Mouse (Mus musculus) lung, postnatal 0 days (tissue): ENCODE results near the gene Tex12. TPM values are rescaled to one million over a fixed set of nuclear protein-coding genes. Genes with fewer than 3 reads are reported as not detected.
A peak's percentile ranks its signal among the peaks of the same experiment; 100 is the strongest.

Experiments used
- ATAC-seq: fragments of 200-750 bp; cut with Nextera tagmentation; 2 replicates; pipeline ENCODE4 v1.8.0; 2017; ENCODE audit warnings: moderate library complexity
- DNase-seq: peaks from one replicate; pipeline ENCODE4 v3.0.0-alpha.2; 2016; ENCODE audit warnings: low spot score
- H3K27ac ChIP-seq: fragments of 300-500 bp; sonication (generic); 2 replicates; pipeline ENCODE4 v1.5.1; 2014; ENCODE audit warnings: antibody characterized with exemption, mild to moderate bottlenecking, low read length, mixed read lengths
- H3K27me3 ChIP-seq: fragments of 300-500 bp; sonication (generic); replicated peaks from 2 replicates; pipeline ENCODE4 v1.6.1; 2014; ENCODE audit warnings: low read length, mixed read lengths; ENCODE audit not compliant: insufficient read depth
- H3K36me3 ChIP-seq: fragments of 300-500 bp; sonication (generic); 2 replicates; pipeline ENCODE4 v1.6.1; 2014; ENCODE audit warnings: low read length, mixed read lengths; ENCODE audit not compliant: insufficient read depth
- H3K4me1 ChIP-seq: fragments of 300-500 bp; sonication (generic); 2 replicates; pipeline ENCODE4 v1.6.1; 2014; ENCODE audit warnings: antibody characterized with exemption, low read depth, low read length, mixed read lengths; ENCODE audit not compliant: insufficient read depth
- H3K4me2 ChIP-seq: fragments of 300-500 bp; sonication (generic); replicated peaks from 2 replicates; pipeline ENCODE4 v1.6.1; 2014; ENCODE audit warnings: low read depth, mild to moderate bottlenecking, low read length, moderate library complexity, mixed read lengths
- H3K4me3 ChIP-seq: fragments of 300-500 bp; sonication (generic); 2 replicates; pipeline ENCODE4 v1.5.1; 2014; ENCODE audit warnings: low read depth, low read length
- H3K9ac ChIP-seq: fragments of 300-500 bp; sonication (generic); replicated peaks from 2 replicates; pipeline ENCODE4 v1.6.1; 2014; ENCODE audit warnings: low read depth, mild to moderate bottlenecking
- H3K9me3 ChIP-seq: fragments of 300-500 bp; sonication (generic); 2 replicates; pipeline ENCODE4 v1.6.1; 2016; ENCODE audit warnings: low read length, mixed read lengths
- CTCF ChIP-seq: IDR thresholded peaks from 2 replicates; pipeline ENCODE4 v1.5.1; 2016; ENCODE audit warnings: antibody characterized with exemption, mild to moderate bottlenecking
- EP300 ChIP-seq: IDR thresholded peaks from 2 replicates; pipeline ENCODE4 v1.6.1; 2016; ENCODE audit warnings: antibody characterized with exemption, mild to moderate bottlenecking, control low read depth
- WGBS: fragments of 180-500 bp; shearing (Covaris S2); extraction: QIAGEN DNeasy Blood & Tissue Kit; methylation state at CpG from one replicate; pipeline ENCODE4 v1.1.7; 2014; 5-methylcytosine and 5-hydroxymethylcytosine counted together
- polyA plus RNA-seq: library from polyadenylated mRNA; unstranded; fragments of >200 nt; fragmentation: Nextera tagmentation; extraction: Ambion mirVana; gene quantifications from 2 replicates; pipeline ENCODE4 v1.2.1, GENCODE M21; 2015

Tex12 gene
- polyA plus RNA-seq, 1 experiment from 2014 or later = not detected

DNA sequence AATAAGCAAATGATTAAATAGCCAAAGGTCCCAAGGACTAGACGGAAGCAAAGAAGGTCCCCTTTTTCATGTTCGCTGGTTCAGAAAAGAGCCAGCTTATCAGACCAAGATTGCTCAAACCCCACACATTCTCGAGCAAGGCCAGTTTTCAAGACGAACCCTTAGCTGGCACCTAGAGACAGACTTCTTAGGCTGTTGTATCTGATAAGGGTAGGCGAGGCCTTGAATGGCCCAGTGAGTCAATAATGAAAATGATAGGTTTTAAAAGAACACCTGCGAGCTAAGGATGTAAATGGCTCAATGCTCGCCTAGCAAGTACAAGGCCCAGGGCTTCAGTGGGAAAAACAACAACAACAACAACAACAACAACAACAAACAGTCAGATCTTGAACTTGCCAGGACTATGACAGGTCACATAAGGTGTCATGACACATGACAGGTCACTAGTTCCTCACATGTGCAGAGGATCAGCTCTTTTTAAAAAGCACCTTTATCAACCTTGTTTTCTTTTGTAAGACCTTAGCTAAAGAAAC is 24.5 kb downstream of the Tex12 start:
- DNase-seq (no peak), ATAC-seq (no peak)
- TF ChIP-seq CTCF (no peak), EP300 (no peak)

DNA sequence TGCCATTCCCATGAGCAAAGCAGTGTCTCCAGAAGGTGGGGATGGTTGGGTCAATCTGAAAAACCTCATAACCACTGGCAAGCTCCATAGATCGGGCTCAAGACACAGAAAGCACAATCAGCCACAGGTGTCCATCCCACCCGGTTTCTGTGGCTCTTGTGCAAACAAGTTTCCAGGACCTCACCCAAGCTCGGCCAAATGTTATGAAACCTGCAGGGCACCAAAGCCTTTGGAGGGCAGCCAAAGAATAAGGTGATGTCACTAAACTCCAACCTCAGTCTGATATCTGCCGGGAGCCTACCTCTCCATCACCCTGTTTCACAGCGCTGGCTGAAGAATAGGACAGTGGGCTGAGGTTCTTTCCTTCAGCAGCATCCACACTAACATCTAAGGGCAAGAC is 25.2 kb downstream of the Tex12 start:
- WGBS = 54% methylated on average over 5 of the region's 5 CpGs
- TF ChIP-seq EP300 (no peak), CTCF (no peak)
- Histone ChIP-seq H3K9ac (no peak overlapping the region), H3K27ac (no peak overlapping the region), H3K4me1 (no peaks in the 10 kb centered on the region), H3K36me3 (no peaks in the 10 kb centered on the region), H3K9me3 (no peaks in the 10 kb centered on the region), H3K27me3 (no peaks in the 10 kb centered on the region), H3K4me2 (no peak overlapping the region), H3K4me3 (no peak overlapping the region)
- no peak for ATAC-seq
- DNase-seq = peak; percentile 33

More for the DNA sequence above, 24.5 kb downstream of the Tex12 start:
- H3K27ac ChIP-seq = no peak overlapping the region
- H3K4me3 ChIP-seq = no peak overlapping the region
- H3K4me2 ChIP-seq = no peak overlapping the region
- H3K9ac ChIP-seq = no peak overlapping the region
- 51% methylated on average over 7 of the region's 7 CpGs for WGBS
- no peaks in the 10 kb centered on the region for H3K36me3 ChIP-seq
- H3K27me3 ChIP-seq = no peaks in the 10 kb centered on the region
- no peaks in the 10 kb centered on the region for H3K9me3 ChIP-seq
- H3K4me1 ChIP-seq = no peaks in the 10 kb centered on the region

DNA sequence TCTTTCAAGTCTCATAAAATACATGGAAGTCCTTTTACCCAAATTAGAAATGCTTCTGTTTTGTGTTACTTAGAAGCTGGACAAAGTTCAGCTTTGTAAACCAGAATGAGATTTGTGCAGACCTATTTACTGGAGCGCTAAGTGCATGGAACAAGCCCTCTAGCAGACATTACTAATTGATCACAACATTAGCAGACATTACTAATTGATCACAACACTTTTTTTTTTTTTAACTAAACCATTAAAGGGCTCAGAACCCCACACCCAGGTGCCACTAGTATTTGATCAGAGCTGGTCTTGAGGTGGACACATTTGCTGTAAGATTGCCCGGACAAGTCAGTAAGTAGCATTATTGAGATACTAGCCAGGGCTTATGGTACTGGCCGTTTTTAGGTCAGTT is 27.3 kb downstream of the Tex12 start:
- Histone ChIP-seq H3K9ac (no peak overlapping the region), H3K4me3 (no peak overlapping the region), H3K9me3 (no peaks in the 10 kb centered on the region), H3K4me1 (no peaks in the 10 kb centered on the region), H3K36me3 (no peaks in the 10 kb centered on the region), H3K27me3 (no peaks in the 10 kb centered on the region), H3K27ac (no peak overlapping the region), H3K4me2 (no peak overlapping the region)
- no peak for ATAC-seq
- no peak for DNase-seq
- TF ChIP-seq EP300 (no peak), CTCF (no peak)
- 63% methylated on average over 3 of the region's 3 CpGs for WGBS

DNA sequence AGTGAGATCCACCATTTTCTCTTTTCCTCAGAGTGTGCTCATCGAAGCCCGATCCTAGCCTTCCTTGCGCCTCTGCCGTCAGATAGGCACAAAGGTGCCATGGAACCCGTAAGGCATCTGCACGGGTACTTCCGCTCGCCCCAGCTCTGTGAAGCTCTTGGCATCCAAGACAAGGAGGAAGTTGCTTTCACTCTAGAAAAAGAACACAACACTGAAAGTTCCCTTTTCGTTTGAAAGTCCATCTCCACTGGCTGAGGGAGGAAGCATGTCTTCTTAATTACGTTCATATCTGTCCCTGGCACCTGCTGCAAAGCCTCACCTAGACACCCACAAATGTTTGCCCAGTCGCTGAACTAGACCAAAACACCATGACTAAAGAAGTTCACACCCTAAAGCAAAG is 27.8 kb downstream of the Tex12 start:
- 62% methylated on average over 11 of the region's 11 CpGs for WGBS
- H3K36me3 ChIP-seq = no peaks in the 10 kb centered on the region
- DNase-seq (peak; percentile 32), ATAC-seq (no peak)
- H3K4me2 ChIP-seq = no peak overlapping the region
- H3K9ac ChIP-seq = no peak overlapping the region
- TF ChIP-seq EP300 (no peak), CTCF (no peak)
- H3K27ac ChIP-seq = no peak overlapping the region
- no peak overlapping the region for H3K4me3 ChIP-seq
- H3K4me1 ChIP-seq = no peaks in the 10 kb centered on the region
- no peaks in the 10 kb centered on the region for H3K9me3 ChIP-seq
- H3K27me3 ChIP-seq = no peaks in the 10 kb centered on the region

DNA sequence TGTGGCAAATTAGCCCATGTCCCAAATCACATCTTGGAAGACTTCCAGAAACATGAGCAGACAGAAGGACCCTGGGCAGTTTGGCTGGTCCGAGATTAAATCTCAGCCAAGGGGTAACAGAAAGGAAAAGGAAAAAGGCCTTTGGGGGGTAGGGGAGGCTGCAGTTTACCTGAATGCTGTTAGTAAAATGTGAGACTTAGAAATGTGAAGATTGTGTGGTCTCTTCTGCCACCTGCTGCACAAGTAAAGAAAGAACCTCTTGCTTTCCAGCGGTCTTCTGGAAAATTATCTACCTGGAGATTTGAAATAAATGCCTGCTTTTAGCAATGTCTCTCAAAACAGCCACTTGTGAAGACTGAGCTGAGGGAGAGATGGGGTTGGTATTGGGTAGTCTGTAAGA is 30.2 kb downstream of the Tex12 start:
- H3K27me3 ChIP-seq = no peaks in the 10 kb centered on the region
- H3K27ac ChIP-seq = no peak overlapping the region
- TF ChIP-seq CTCF (peak; percentile 61), EP300 (no peak)
- H3K4me3 ChIP-seq = no peak overlapping the region
- DNase-seq (peak; percentile 73), ATAC-seq (no peak)
- no peaks in the 10 kb centered on the region for H3K9me3 ChIP-seq
- H3K36me3 ChIP-seq = no peaks in the 10 kb centered on the region
- 17% methylated on average over 2 of the region's 2 CpGs for WGBS
- H3K9ac ChIP-seq = no peak overlapping the region
- no peak overlapping the region for H3K4me2 ChIP-seq
- peaks cover 6% of the 10 kb centered on the region; the same call in 1 of the 2 replicates for H3K4me1 ChIP-seq

DNA sequence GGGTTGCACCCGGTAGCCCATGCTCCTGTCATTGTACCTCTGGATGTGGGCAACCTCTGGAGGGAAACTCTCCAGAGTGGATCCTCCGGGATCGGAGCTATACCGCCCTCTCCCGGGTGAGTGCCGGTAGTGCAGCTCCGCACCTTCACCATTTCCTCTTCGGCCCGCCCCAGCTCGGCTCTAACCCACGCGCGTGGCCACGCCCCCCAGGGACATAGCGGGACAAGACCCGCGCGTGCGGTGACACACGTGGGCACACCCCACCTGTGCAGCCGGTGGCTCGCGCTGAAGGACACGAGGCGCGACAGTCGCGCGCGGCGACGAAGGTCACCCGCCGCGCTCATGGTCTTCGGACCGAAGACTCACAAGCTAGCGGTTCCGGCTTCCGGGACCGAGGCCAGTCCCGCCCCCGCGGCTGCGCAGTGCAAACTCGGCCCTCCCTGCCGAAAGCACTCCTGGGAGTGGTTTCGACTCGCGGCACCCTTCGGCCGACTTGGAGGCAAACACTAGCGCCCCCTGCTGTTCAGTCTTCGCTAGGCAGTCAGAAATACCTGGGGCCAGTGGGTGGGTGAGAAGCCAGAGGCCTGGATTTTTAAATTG is 32.7 kb downstream of the Tex12 start, which contains the start of gene Pts:
Gene Pts (minus strand): TSS at position 432 of the 600 bp plus-strand sequence.
- Histone ChIP-seq H3K4me3 (peak within 1 kb of the TSS; percentile 72), H3K27ac (peak within 1 kb of the TSS; percentile 87), H3K4me2 (peak within 1 kb of the TSS; percentile 54), H3K9ac (peak within 1 kb of the TSS; percentile 55), H3K4me1 (peaks cover 6% of the 10 kb centered on the region; the same call in 1 of the 2 replicates), H3K27me3 (no peaks in the 10 kb centered on the region), H3K9me3 (no peaks in the 10 kb centered on the region), H3K36me3 (no peaks in the 10 kb centered on the region)
- TF ChIP-seq CTCF (peak; percentile 88), EP300 (no peak)
- DNase-seq = peak; percentile 99
- WGBS = under 1% methylated on average over 53 of the region's 54 CpGs
- peak; percentile 99 for ATAC-seq
